Mouse (Mus musculus): ENCODE measurements around the gene Prlr.

- no peak for TF ChIP-seq CTCF (IDR thresholded peaks at IDR 0.05; ENCODE audit: extremely low read depth, insufficient read depth, low read length)
- TF ChIP-seq POLR2A (IDR thresholded peaks at IDR 0.05; ENCODE audit: extremely low read depth, insufficient read depth, low read length), result no peak
Measured at GRCm38 (mm10) chr15:10338606-10339005, 161.6 kb downstream of the Prlr start.
